Mouse (Mus musculus) lung, postnatal 25 days (tissue): ENCODE data around the gene Kcnab3.

Experiments
- DNase-seq: peaks from one replicate; pipeline ENCODE4 v3.0.0; 2022; ENCODE audit warnings: low spot score

The Kcnab3 gene

GRCm38 (mm10) chr11:69370817-69371215 is 44.8 kb downstream of the Kcnab3 start:
- no peak for DNase-seq

GRCm38 (mm10) chr11:69371601-69372000 is 45.5 kb downstream of the Kcnab3 start:
- no peak for DNase-seq

- DNase-seq = no peak
These were observed 46.2 kb downstream of the Kcnab3 start for GRCm38 (mm10) chr11:69372056-69372779.

GRCm38 (mm10) chr11:69372780-69373170 is 46.7 kb downstream of the Kcnab3 start:
- no peak for DNase-seq

GRCm38 (mm10) chr11:69373223-69373965 is 47.3 kb downstream of the Kcnab3 start:
- no peak for DNase-seq

GRCm38 (mm10) chr11:69375646-69376045 is 49.6 kb downstream of the Kcnab3 start:
- no peak for DNase-seq

GRCm38 (mm10) chr11:69377766-69378165 is 51.7 kb downstream of the Kcnab3 start:
- no peak for DNase-seq

GRCm38 (mm10) chr11:69379600-69379999 is 53.5 kb downstream of the Kcnab3 start:
- no peak for DNase-seq

GRCm38 (mm10) chr11:69381356-69381755 is 55.3 kb downstream of the Kcnab3 start:
- no peak for DNase-seq
